Mouse (Mus musculus) heart, embryonic 10.5 days (tissue): ENCODE data around the gene Foxe1. TPM values are rescaled to one million over a fixed set of nuclear protein-coding genes. Genes with fewer than 3 reads are reported as not detected.

Experiments used
- DNase-seq: peaks from one replicate; pipeline ENCODE4 v3.0.0-alpha.2; 2017; ENCODE audit warnings: low spot score
- H3K27ac ChIP-seq: fragments of 300-500 bp; sonication (generic); 2 replicates; pipeline ENCODE4 v1.5.1; 2016; ENCODE audit warnings: mild to moderate bottlenecking
- H3K27me3 ChIP-seq: fragments of 300-500 bp; sonication (generic); 2 replicates; pipeline ENCODE4 v1.6.1; 2016; ENCODE audit warnings: mild to moderate bottlenecking; ENCODE audit not compliant: poor library complexity, insufficient read depth, severe bottlenecking
- H3K36me3 ChIP-seq: fragments of 300-500 bp; sonication (generic); 2 replicates; pipeline ENCODE4 v1.6.1; 2016; ENCODE audit warnings: mild to moderate bottlenecking, moderate library complexity
- H3K4me1 ChIP-seq: fragments of 300-500 bp; sonication (generic); 2 replicates; pipeline ENCODE4 v1.6.1; 2016; ENCODE audit warnings: mild to moderate bottlenecking
- H3K4me3 ChIP-seq: fragments of 300-500 bp; sonication (generic); 2 replicates; pipeline ENCODE4 v1.5.1; 2016; ENCODE audit warnings: mild to moderate bottlenecking, moderate library complexity
- H3K9me3 ChIP-seq: fragments of 300-500 bp; sonication (generic); 2 replicates; pipeline ENCODE4 v1.6.1; 2016; ENCODE audit warnings: mild to moderate bottlenecking, moderate library complexity
- WGBS: fragments of 180-500 bp; shearing (Covaris S2); methylation state at CpG from one replicate; pipeline ENCODE4 v1.1.7; 2016; 5-methylcytosine and 5-hydroxymethylcytosine counted together
- polyA plus RNA-seq: library from polyadenylated mRNA; unstranded; fragments of >200 nt; fragmentation: Nextera tagmentation; extraction: Ambion mirVana; gene quantifications from 2 replicates; pipeline ENCODE4 v1.2.1, GENCODE M21; 2016

Foxe1 gene
- polyA plus RNA-seq, 1 experiment from 2014 or later = 1.6 TPM

DNA sequence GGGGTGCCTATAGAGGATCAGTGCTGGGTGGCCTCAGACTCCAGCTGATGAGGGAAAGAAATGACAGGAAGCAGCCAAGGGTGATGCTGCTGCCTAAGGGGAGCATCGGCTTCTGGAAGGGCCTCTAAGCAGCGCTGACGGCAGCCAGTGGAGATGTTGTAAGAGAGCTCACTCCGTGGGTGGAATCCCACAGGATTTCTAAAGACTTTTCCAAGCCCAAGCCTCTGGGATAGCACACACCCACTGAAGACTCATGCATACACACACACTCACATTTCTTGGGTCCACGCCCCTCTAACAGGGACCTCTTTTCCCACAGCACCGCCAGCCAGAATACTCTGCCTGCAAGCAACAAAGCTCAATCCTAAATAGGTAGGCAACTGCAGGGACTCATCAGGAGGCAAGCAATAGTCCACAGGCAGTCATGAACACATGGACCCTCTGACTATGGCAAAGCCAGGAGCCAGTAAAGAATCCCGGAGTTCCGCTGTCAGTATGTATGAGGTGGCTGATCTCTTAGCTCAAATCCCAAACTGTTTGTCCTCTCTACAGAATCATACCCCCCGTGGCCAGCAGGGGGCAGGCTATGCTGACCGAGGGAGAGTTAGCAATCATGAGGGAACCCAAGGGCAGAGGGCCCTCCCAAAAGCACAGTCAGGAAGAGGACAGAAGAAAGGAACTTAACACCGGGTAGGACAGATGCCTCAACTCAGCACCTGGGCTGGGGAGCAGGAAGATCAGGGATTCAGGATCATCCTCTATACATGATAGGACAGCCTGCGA lies 13.1 kb downstream of the Foxe1 start:
- no peaks in the 10 kb centered on the region for H3K36me3 ChIP-seq
- H3K4me3 ChIP-seq = no peak overlapping the region
- no peaks in the 10 kb centered on the region for H3K9me3 ChIP-seq
- WGBS = 45% methylated on average over 12 of the region's 12 CpGs
- no peak overlapping the region for H3K27ac ChIP-seq
- peaks cover 60% of the 10 kb centered on the region for H3K27me3 ChIP-seq
- peak; percentile 83 for DNase-seq
- H3K4me1 ChIP-seq = peaks cover 15% of the 10 kb centered on the region

DNA sequence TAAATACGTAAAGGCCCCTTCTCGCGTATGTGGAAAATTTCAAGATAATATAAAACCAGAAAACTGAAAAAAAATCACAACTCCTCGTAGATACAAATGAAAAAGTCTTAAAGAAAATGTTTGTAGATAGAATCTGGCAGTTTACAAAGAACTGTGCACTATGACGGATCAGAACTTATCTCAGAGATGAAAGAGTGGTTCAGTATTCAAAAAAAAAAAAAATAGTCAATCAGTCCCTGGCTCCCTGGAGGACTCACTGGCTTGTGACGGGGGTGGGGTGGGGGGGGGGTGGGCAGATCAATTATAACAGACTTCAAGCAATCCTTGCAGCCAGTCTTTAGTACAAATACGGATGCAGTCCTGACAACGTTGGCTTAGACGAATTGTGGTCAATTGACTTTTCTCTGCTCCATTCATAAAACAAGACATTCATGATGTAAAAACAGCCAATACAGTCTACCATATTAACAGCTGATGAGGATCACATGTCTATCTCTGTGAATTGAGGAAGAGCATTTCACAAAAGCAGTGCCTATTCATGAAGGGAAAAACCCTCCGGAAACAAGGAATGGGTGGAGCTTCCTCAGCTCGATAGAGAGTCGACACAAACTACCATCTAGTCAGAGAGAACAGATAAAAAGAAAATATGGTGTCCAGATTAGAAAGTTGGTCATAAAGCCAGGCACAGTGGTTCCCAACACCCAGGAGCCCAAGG lies 16.3 kb downstream of the Foxe1 start:
- H3K27me3 ChIP-seq = peaks cover 31% of the 10 kb centered on the region
- H3K27ac ChIP-seq = no peak overlapping the region
- no peaks in the 10 kb centered on the region for H3K36me3 ChIP-seq
- H3K4me1 ChIP-seq = no peaks in the 10 kb centered on the region
- H3K4me3 ChIP-seq = no peak overlapping the region
- WGBS = 71% methylated on average over 12 of the region's 12 CpGs
- no peak for DNase-seq
- H3K9me3 ChIP-seq = no peaks in the 10 kb centered on the region

DNA sequence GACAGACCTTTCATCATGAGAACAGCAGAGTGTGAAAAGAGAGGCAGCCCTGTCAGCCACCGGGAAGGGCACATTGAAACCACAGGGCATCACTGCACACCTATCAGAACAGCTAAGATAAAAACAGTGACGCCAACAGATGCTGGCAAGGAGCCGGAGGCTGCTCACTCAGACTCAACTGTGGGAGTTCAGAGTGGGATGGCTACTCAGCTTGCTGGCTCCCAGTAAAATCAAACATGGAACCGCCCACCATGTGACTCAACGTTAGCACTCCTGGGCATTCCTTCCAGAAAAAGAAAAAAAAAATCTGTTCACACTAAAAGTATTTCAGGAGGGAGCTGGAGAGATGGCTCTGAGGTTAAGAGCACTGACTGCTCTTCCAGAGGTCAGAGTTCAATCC lies 17.8 kb downstream of the Foxe1 start:
- Histone ChIP-seq H3K4me3 (no peak overlapping the region), H3K9me3 (no peaks in the 10 kb centered on the region), H3K36me3 (no peaks in the 10 kb centered on the region), H3K27me3 (peaks cover 27% of the 10 kb centered on the region), H3K27ac (no peak overlapping the region), H3K4me1 (no peaks in the 10 kb centered on the region)
- DNase-seq = no peak
- WGBS = 41% methylated on average over 5 of the region's 5 CpGs

DNA sequence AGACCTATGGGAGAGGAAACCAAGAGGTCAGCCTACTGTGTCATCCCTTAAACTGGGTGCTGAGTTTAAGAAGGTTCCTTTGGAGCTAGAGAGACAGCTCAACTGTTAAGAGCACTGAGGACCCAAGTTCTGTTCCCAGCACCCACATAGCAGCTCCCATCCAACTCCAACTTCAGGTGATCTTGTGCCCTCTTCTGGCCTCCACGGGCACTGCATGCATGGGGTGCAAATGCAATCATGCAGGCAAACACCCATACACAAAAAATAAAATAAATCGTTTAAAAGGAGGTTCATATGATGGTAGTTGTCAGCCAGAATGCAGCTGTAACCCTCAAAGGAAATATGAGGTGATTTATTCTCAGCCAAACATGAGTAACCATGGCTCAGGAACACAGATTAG lies 21.0 kb downstream of the Foxe1 start:
- WGBS = 67% methylated on average over 2 of the region's 2 CpGs

DNA sequence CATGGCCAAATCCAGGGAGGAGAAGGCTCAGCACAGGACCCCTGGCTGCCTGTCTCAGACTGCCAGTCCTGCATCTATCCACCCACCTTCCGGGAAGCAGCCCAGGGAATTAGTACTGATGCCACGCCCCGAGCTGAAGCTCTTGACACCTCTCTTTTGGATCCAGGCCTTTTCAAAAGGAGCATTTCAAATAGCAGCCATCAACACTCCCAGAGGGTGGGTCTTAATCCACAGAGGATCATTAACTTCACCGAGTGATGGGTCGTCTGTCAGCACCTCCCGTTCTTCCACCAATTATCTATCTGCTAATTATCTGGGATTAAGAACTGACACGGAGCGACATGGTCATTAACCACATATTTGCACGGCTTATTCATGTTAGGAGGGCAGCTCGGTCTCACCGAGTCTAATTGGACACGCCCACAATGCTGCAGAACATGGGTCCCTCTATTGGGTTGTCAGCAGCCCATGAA lies 24.1 kb downstream of the Foxe1 start:
- Histone ChIP-seq H3K27me3 (peaks cover 30% of the 10 kb centered on the region), H3K27ac (no peak overlapping the region), H3K9me3 (no peaks in the 10 kb centered on the region), H3K4me1 (peaks cover 24% of the 10 kb centered on the region), H3K4me3 (peak overlapping the region; percentile 18; the same call in 1 of the 2 replicates), H3K36me3 (no peaks in the 10 kb centered on the region)
- DNase-seq = no peak
- 8% methylated on average over 12 of the region's 12 CpGs for WGBS

More for the DNA sequence above, 21.0 kb downstream of the Foxe1 start:
- no peak for DNase-seq
- no peaks in the 10 kb centered on the region for H3K36me3 ChIP-seq
- H3K4me3 ChIP-seq = no peak overlapping the region
- no peaks in the 10 kb centered on the region for H3K9me3 ChIP-seq
- peaks cover 8% of the 10 kb centered on the region; the same call in 1 of the 2 replicates for H3K4me1 ChIP-seq
- peaks cover 30% of the 10 kb centered on the region for H3K27me3 ChIP-seq
- no peak overlapping the region for H3K27ac ChIP-seq

DNA sequence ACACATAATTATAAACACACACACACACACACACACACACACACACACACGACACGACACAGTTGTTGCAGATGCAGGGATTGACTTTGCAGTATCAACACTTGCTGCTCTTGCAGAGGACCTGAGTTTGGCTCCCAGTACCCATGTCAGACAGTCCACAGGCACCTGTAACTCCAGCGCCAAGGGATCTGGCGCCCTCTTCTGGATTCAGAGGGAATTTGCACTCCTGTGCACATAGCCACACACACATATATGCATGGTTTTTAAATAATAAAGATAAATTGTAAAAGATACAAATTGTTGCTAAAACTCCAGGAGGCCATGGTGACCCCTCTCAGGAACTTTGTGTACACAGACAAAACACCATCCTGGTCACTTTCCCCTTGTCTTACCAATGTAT lies 25.7 kb downstream of the Foxe1 start:
- Histone ChIP-seq H3K36me3 (no peaks in the 10 kb centered on the region), H3K4me3 (no peak overlapping the region), H3K4me1 (peaks cover 24% of the 10 kb centered on the region), H3K9me3 (no peaks in the 10 kb centered on the region), H3K27me3 (peaks cover 30% of the 10 kb centered on the region), H3K27ac (no peak overlapping the region)
- DNase-seq = no peak
- WGBS = 59% methylated on average over 4 of the region's 4 CpGs

DNA sequence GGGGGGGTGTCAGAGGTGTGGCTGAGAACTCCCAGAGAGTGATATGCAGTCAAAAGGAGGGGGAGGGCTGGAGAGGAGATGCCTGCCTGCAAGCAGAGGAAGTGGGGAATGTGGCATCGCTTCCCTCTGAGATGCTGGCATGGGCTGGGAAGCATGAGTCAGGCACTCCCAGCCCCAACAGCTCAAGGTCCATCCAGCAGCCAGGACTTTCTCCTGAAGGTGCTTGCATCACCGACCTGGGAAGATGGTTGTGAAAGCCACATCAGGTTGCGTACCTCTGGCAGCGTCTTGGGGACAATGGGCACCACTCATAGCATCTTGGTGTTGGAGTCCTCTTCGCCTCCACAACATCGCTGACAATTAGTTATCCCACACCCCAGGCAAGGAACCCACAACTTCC lies 27.0 kb downstream of the Foxe1 start:
- no peak overlapping the region for H3K4me3 ChIP-seq
- no peaks in the 10 kb centered on the region for H3K9me3 ChIP-seq
- H3K36me3 ChIP-seq = no peaks in the 10 kb centered on the region
- 20% methylated on average over 6 of the region's 6 CpGs for WGBS
- H3K27ac ChIP-seq = peak overlapping the region; percentile 77; the same call in 1 of the 2 replicates
- peaks cover 27% of the 10 kb centered on the region for H3K27me3 ChIP-seq
- H3K4me1 ChIP-seq = peaks cover 31% of the 10 kb centered on the region
- DNase-seq = no peak

DNA sequence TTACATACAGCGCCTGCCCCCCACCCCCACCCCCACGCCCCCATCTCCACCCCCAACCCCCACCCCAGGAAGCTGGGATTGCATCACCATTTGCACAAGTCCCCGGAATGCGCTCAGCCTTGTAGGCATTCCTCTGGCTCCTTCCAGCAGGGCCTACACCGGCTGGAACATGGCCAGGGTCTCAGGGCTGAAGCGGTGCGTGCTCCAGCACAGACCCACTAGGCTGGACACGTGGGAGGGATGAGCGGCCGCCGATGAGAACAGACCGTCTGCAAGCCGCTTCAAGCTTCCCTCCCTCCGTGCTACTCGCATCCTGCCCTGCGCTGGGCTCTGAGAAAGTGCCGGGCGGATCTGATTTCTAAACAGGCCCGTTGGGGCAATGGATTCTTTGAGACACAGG lies 27.6 kb downstream of the Foxe1 start:
- Histone ChIP-seq H3K9me3 (no peaks in the 10 kb centered on the region), H3K27ac (peak overlapping the region; percentile 77), H3K27me3 (peaks cover 21% of the 10 kb centered on the region), H3K4me3 (peak overlapping the region; percentile 46), H3K4me1 (peaks cover 31% of the 10 kb centered on the region), H3K36me3 (peaks cover 3% of the 10 kb centered on the region; the same call in 1 of the 2 replicates)
- WGBS = 1% methylated on average over 19 of the region's 19 CpGs
- DNase-seq = peak; percentile 90

DNA sequence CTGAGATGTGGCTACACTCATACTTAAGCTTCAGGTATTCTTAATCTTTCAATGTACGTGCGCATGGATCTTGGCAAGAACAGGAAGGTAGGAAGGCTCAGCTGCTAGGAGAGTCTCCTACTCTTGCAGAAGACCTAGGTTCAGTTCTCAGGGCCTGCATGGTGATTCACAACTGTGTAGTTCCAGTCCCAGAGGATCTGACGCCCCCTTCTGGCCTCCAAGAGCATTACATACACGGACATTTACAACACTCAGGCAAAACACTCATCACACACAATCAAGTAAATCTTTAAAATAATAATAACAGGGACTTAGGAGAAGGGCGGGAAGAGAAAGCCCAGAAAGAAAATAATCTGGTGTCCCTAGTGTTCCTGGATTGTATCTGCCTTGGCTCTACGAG lies 31.0 kb downstream of the Foxe1 start:
- 51% methylated on average over 6 of the region's 6 CpGs for WGBS
- no peak for DNase-seq

DNA sequence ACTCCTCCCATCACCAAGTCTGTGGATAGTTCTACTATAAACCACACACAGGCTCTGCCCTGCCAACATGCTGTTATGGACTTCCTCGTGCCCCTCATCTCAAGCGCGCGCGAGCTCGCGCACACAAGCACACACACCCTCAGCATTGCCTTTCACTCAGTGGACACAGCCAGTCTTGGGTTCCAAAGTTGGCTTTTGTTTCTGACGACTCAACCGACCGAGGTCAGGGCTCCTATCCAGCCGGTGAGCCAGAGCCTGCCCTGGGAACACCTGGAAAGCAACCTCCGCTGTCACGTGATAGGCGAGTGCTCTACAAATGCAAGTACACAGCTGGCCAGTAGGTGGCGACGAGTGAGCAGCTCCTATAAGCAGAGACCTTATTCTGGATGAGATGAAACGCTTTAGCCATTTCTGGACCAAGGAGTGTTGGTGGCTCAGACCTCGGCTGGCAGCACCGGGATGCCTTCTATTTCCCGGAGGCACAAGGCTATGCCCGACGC lies 31.5 kb downstream of the Foxe1 start:
- 20% methylated on average over 22 of the region's 22 CpGs for WGBS
- peak overlapping the region; percentile 45 for H3K4me3 ChIP-seq
- no peaks in the 10 kb centered on the region for H3K27me3 ChIP-seq
- DNase-seq = peak; percentile 94
- no peaks in the 10 kb centered on the region for H3K9me3 ChIP-seq
- peaks cover 23% of the 10 kb centered on the region for H3K4me1 ChIP-seq
- peak overlapping the region; percentile 62 for H3K27ac ChIP-seq
- peaks cover 41% of the 10 kb centered on the region for H3K36me3 ChIP-seq

More for the DNA sequence above, 31.0 kb downstream of the Foxe1 start:
- H3K4me1 ChIP-seq = peaks cover 23% of the 10 kb centered on the region
- H3K27me3 ChIP-seq = no peaks in the 10 kb centered on the region
- peaks cover 37% of the 10 kb centered on the region for H3K36me3 ChIP-seq
- peak overlapping the region; percentile 45 for H3K4me3 ChIP-seq
- H3K9me3 ChIP-seq = no peaks in the 10 kb centered on the region
- peak overlapping the region; percentile 62 for H3K27ac ChIP-seq

DNA sequence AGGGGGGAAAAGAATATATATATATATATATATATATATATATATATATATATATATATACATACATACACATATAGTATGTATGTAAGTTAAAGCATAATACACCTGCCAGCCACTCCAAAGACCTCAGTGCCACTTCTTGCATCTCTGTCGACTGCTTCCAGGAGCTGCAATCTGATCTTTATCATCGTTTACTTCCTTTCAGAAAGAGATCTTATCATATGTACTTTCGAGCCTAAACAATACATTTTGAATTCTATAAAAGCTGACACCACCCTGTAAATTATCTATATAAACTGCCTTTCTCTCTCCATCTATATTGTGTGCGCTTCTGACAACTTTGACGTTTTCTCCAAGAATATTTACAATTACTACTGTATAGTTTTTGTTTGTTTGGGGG lies 45.1 kb downstream of the Foxe1 start:
- Histone ChIP-seq H3K27me3 (no peaks in the 10 kb centered on the region), H3K36me3 (peaks cover 32% of the 10 kb centered on the region), H3K4me3 (peak overlapping the region; percentile 75), H3K9me3 (no peaks in the 10 kb centered on the region), H3K4me1 (no peaks in the 10 kb centered on the region), H3K27ac (peak overlapping the region; percentile 99)
- no peak for DNase-seq
- 31% methylated on average over 5 of the region's 5 CpGs for WGBS

DNA sequence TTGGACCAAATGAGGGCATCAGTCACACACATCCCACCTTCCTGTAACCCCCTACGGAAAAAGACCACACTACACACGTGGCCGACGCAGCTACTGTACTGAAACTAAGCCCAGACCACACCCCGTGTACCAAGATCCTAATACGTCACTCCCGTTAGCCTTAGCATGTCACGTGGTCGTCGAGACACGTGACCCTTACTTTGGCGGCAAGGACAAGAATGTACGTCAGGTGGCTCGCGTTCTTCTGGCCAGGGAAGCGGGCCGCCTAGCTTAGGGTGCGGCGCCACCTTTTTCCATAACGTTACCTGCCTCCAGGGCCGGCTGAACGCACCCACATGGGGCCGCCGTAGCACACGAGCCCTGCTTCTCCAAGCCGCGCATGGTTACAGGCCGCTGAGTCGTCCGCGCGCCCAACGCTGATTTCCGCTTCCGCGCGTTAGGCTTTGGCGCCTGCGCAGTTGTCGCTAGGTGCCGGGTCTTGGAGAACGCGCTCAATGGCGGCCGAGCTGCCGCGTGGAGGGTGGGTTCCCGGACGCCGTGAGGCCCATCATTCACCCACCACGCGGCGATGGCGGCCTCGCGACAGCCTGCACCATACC lies 45.7 kb downstream of the Foxe1 start, which contains the start of gene Trmo:
Gene Trmo, minus strand, starts transcription at position 425 of the 599 bp plus-strand sequence.
- Histone ChIP-seq H3K4me1 (no peaks in the 10 kb centered on the region), H3K36me3 (peaks cover 27% of the 10 kb centered on the region), H3K4me3 (peak within 1 kb of the TSS; percentile 75), H3K9me3 (no peaks in the 10 kb centered on the region), H3K27ac (peak within 1 kb of the TSS; percentile 99), H3K27me3 (no peaks in the 10 kb centered on the region)
- DNase-seq = peak; percentile 98
- WGBS = under 1% methylated on average over 56 of the region's 56 CpGs
